Mouse (Mus musculus): ENCODE measurements at regions not wholly inside any gene's neighbourhood (a gene's known extent, or its start where the extent isn't known, plus 50 kb on each side); places are given as distances from the start of the nearest gene placed in this dataset.

- TF ChIP-seq CTCF (IDR thresholded peaks at IDR 0.05; ENCODE audit: low read depth, low read length), result no peak
- TF ChIP-seq EP300 (IDR thresholded peaks at IDR 0.05; ENCODE audit: insufficient read depth, low read depth, low read length), result no peak
- TF ChIP-seq POLR2A (IDR thresholded peaks at IDR 0.05; ENCODE audit: insufficient read depth, low read length), result no peak
Measured at GRCm38 (mm10) chr9:61700576-61700975, 213.8 kb downstream of the Rplp1 start.
